Mouse (Mus musculus) MEL (cell line): Measurements from ENCODE around the gene Lrfn3.

Source experiments
- CTCF ChIP-seq, 3 experiments: IDR thresholded peaks in 2 of 3; conservative IDR thresholded peaks in 1 of 3; 2 replicates each; pipeline ENCODE4 v1.5.1; 2011 to 2012; ENCODE audit warnings: low read length in 3 of 3, low read depth in 2 of 3, mild to moderate bottlenecking in 2 of 3, improper control_type of control experiment in 1 of 3, inconsistent platforms in 1 of 3, mixed read lengths in 1 of 3, moderate library complexity in 1 of 3; ENCODE audit not compliant: control insufficient read depth in 1 of 3, insufficient read depth in 1 of 3, poor library complexity in 1 of 3, severe bottlenecking in 1 of 3
- EP300 ChIP-seq, 2 experiments: IDR thresholded peaks; 2 replicates each; pipeline ENCODE4 v1.6.1; 2011; ENCODE audit warnings: improper control_type of control experiment in 2 of 2, low read length in 2 of 2, low read depth in 1 of 2, mild to moderate bottlenecking in 1 of 2
- ZKSCAN1 ChIP-seq: IDR thresholded peaks from 2 replicates; pipeline ENCODE4 v1.6.1; 2012; ENCODE audit warnings: low read depth, mild to moderate bottlenecking, inconsistent platforms, low read length, improper control_type of control experiment, moderate library complexity
- ZMIZ1 ChIP-seq: IDR thresholded peaks from 2 replicates; pipeline ENCODE4 v1.6.1; 2012; ENCODE audit warnings: low read depth, mild to moderate bottlenecking, inconsistent platforms, low read length, improper control_type of control experiment, moderate library complexity

- no peak for TF ChIP-seq CTCF (IDR thresholded peaks at IDR 0.05 in 2 of 3, conservative IDR thresholded peaks at IDR 0.05 in 1 of 3; ENCODE audit: control insufficient read depth in 1 of 3, insufficient read depth in 1 of 3, low read depth in 2 of 3, low read length in 3 of 3, poor library complexity in 1 of 3, severe bottlenecking in 1 of 3)
- TF ChIP-seq ZKSCAN1 = no peak
- TF ChIP-seq EP300 (IDR thresholded peaks at IDR 0.05; ENCODE audit: low read depth in 1 of 2, low read length in 2 of 2) = no peak
- no peak for TF ChIP-seq ZMIZ1
Observed at GRCm38 (mm10) chr7:30408639-30409038, 46.1 kb upstream of the Lrfn3 start.
